Mouse (Mus musculus): Measurements from ENCODE around the gene Pafah2. TPM values are rescaled to one million over a fixed set of nuclear protein-coding genes. Genes with fewer than 3 reads are reported as not detected.

The Pafah2 gene
- polyA plus RNA-seq, 1 experiment from 2014 or later = 8.8 TPM

DNA sequence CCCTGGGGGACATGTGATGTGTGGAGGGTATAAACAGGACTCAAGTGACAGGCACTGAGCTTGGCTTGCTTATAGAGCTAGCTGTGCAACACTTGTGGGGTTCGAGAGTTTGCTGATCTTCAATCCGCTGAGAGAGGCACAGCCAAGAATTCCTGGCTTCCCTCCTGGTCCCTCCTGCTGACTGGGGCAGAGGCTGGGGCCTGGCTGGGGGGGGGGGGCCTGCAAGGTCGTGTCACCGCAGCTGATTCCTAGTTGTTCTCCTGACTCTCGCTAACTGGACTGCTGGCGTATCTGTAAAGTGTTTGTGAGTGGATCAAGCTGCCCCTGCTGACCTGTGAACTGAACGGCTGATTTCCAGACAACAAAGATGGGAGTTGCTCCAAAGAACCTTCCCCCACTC lies 47.5 kb downstream of the Pafah2 start:
- Histone ChIP-seq H3K4me2 (ENCODE audit: low read length) (no peak overlapping the region), H3K27ac (ENCODE audit: low read length) (no peak overlapping the region; the same call in 1 of the 2 replicates), H3K9ac (ENCODE audit: low read depth, low read length) (no peak overlapping the region), H3K27me3 (ENCODE audit: control insufficient read depth, insufficient read depth, low read depth, low read length) (no peaks in the 10 kb centered on the region), H3K9me3 (replicated peaks; ENCODE audit: control insufficient read depth, low read length, poor library complexity, severe bottlenecking) (no peaks in the 10 kb centered on the region), H3K4me3 (ENCODE audit: low read depth, low read length) (no peak overlapping the region), H3K36me3 (ENCODE audit: control insufficient read depth, insufficient read depth, low read length) (no peaks in the 10 kb centered on the region), H3K4me1 (ENCODE audit: control insufficient read depth, insufficient read depth, low read length) (peaks cover 19% of the 10 kb centered on the region)
- WGBS = 40% methylated on average over 7 of the region's 7 CpGs
- no peak for ATAC-seq

DNA sequence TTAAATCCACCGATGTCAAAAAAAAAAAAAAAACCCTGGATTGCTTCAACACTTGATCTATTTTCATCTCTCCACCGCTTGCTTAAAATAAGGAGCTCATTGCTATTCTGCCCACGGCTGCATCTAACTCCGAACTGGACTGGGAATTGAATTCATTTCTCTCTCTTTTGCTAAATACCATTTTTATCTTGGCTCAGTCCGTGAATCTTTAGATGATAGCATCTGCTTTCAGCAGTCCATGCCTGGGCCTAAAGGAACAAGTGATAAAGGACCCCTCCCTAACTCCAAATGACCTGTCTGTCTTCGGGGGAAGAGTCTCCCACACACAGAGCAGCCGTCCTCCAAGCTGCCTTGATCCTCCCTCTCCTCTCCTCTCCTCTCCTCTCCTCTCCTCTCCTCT lies 48.8 kb downstream of the Pafah2 start:
- no peaks in the 10 kb centered on the region for H3K27me3 ChIP-seq (ENCODE audit: control insufficient read depth, insufficient read depth, low read depth, low read length)
- no peak overlapping the region for H3K4me3 ChIP-seq (ENCODE audit: low read depth, low read length)
- peak overlapping the region; percentile 81 for H3K27ac ChIP-seq (ENCODE audit: low read length)
- ATAC-seq = no peak
- H3K9ac ChIP-seq (ENCODE audit: low read depth, low read length) = no peak overlapping the region
- WGBS = 22% methylated on average over 7 of the region's 7 CpGs
- H3K4me2 ChIP-seq (ENCODE audit: low read length) = no peak overlapping the region
- peaks cover 33% of the 10 kb centered on the region for H3K4me1 ChIP-seq (ENCODE audit: control insufficient read depth, insufficient read depth, low read length)
- no peaks in the 10 kb centered on the region for H3K9me3 ChIP-seq (replicated peaks; ENCODE audit: control insufficient read depth, low read length, poor library complexity, severe bottlenecking)
- no peaks in the 10 kb centered on the region for H3K36me3 ChIP-seq (ENCODE audit: control insufficient read depth, insufficient read depth, low read length)

DNA sequence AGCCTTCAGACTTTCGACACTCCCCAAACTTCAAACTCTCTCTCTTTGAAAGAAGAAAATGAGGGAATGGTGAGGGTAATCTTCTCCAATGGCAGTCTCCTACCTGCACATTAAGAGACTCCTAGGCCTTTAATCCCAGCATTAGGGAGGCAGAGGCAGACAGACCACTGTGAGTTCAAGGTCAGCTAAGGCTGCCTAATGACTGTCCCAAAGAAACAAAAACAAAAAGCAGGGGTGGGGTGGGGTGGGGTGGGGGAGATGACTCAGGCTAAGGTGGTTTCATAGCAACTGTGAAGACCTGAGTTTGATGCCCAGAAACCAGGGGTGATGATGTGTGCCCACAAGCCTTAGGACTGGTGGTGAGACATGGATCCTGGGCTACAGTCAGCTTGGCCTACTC lies 49.4 kb downstream of the Pafah2 start:
- no peaks in the 10 kb centered on the region for H3K9me3 ChIP-seq (replicated peaks; ENCODE audit: control insufficient read depth, low read length, poor library complexity, severe bottlenecking)
- H3K27ac ChIP-seq (ENCODE audit: low read length) = peak overlapping the region; percentile 81
- no peak overlapping the region for H3K4me2 ChIP-seq (ENCODE audit: low read length)
- no peaks in the 10 kb centered on the region for H3K27me3 ChIP-seq (ENCODE audit: control insufficient read depth, insufficient read depth, low read depth, low read length)
- H3K9ac ChIP-seq (ENCODE audit: low read depth, low read length) = no peak overlapping the region
- peaks cover 38% of the 10 kb centered on the region for H3K4me1 ChIP-seq (ENCODE audit: control insufficient read depth, insufficient read depth, low read length)
- no peaks in the 10 kb centered on the region for H3K36me3 ChIP-seq (ENCODE audit: control insufficient read depth, insufficient read depth, low read length)
- H3K4me3 ChIP-seq (ENCODE audit: low read depth, low read length) = no peak overlapping the region
- no peak for ATAC-seq
- 69% methylated on average over 1 of the region's 1 CpGs for WGBS

DNA sequence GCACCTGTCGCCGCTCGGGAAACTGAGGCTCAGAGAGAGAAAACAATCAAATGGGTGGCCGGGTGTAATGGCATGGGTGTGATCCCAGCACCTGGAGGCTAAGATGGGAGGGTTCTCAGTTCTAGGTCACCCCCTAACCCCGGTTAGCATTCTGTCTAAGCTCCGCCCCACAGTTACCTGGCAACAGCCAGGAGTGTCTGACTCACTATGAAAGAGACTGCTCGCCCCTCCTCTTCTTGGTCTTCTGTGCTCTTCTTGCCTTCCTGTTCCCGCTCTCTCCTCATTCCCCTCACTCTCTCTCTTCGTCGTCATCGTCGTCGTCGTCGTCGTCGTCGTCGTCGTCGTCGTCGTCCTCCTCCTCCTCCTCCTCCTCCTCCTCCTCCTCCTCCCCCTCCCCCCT lies 51.8 kb downstream of the Pafah2 start:
- Histone ChIP-seq H3K4me3 (ENCODE audit: low read depth, low read length) (no peak overlapping the region), H3K4me2 (ENCODE audit: low read length) (no peak overlapping the region), H3K27me3 (ENCODE audit: control insufficient read depth, insufficient read depth, low read depth, low read length) (no peaks in the 10 kb centered on the region), H3K9me3 (replicated peaks; ENCODE audit: control insufficient read depth, low read length, poor library complexity, severe bottlenecking) (no peaks in the 10 kb centered on the region), H3K4me1 (ENCODE audit: control insufficient read depth, insufficient read depth, low read length) (peaks cover 54% of the 10 kb centered on the region), H3K27ac (ENCODE audit: low read length) (0 out of 2 replicates have a peak overlapping the region, but pooled peaks have one; percentile 36), H3K36me3 (ENCODE audit: control insufficient read depth, insufficient read depth, low read length) (no peaks in the 10 kb centered on the region), H3K9ac (ENCODE audit: low read depth, low read length) (no peak overlapping the region)
- no peak for ATAC-seq
- WGBS = 52% methylated on average over 23 of the region's 23 CpGs

DNA sequence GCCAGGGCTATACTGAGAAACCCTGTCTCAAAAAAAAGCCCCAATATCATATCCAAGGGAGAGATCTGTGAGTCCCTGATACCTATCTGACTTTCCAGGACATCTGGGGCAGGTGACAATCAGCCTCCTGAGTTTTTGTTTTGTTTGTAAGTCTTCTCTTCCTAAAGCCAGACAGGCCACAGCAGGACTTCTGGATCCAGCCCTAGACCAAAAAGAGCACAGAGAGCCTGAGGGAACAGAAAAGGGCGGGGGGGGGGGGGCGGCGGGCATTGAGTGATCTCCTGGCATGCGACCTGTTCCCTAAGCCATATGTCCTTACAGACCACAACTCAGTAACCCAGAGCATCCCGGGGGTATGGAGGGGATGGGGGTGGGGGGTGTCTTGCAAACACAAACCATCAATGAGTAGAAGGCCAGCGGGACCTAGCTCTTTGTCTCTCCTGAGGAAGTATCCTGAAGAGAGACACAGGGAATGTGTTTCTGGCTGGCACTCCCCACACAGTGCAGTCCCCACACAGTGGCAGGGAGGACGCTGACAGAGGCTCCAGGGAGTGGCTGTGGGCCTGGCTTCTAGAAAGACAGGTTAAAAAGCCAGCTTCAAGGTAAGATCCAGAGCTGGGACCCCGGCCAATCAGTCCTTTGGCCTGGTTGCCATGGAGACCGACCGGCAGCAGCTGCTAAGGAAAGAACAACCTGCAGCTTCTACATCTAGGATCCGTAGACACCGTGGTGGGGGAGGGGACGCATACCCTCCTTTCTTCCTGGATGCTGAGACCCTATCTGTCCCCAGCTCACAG lies 53.7 kb downstream of the Pafah2 start:
- H3K9ac ChIP-seq (ENCODE audit: low read depth, low read length) = peak overlapping the region; percentile 65
- peaks cover 60% of the 10 kb centered on the region for H3K4me1 ChIP-seq (ENCODE audit: control insufficient read depth, insufficient read depth, low read length)
- H3K36me3 ChIP-seq (ENCODE audit: control insufficient read depth, insufficient read depth, low read length) = no peaks in the 10 kb centered on the region
- peak; percentile 76 for ATAC-seq
- peak overlapping the region; percentile 98 for H3K27ac ChIP-seq (ENCODE audit: low read length)
- no peaks in the 10 kb centered on the region for H3K9me3 ChIP-seq (replicated peaks; ENCODE audit: control insufficient read depth, low read length, poor library complexity, severe bottlenecking)
- H3K4me3 ChIP-seq (ENCODE audit: low read depth, low read length) = no peak overlapping the region
- 11% methylated on average over 13 of the region's 13 CpGs for WGBS
- H3K4me2 ChIP-seq (ENCODE audit: low read length) = peak overlapping the region; percentile 42
- H3K27me3 ChIP-seq (ENCODE audit: control insufficient read depth, insufficient read depth, low read depth, low read length) = no peaks in the 10 kb centered on the region

DNA sequence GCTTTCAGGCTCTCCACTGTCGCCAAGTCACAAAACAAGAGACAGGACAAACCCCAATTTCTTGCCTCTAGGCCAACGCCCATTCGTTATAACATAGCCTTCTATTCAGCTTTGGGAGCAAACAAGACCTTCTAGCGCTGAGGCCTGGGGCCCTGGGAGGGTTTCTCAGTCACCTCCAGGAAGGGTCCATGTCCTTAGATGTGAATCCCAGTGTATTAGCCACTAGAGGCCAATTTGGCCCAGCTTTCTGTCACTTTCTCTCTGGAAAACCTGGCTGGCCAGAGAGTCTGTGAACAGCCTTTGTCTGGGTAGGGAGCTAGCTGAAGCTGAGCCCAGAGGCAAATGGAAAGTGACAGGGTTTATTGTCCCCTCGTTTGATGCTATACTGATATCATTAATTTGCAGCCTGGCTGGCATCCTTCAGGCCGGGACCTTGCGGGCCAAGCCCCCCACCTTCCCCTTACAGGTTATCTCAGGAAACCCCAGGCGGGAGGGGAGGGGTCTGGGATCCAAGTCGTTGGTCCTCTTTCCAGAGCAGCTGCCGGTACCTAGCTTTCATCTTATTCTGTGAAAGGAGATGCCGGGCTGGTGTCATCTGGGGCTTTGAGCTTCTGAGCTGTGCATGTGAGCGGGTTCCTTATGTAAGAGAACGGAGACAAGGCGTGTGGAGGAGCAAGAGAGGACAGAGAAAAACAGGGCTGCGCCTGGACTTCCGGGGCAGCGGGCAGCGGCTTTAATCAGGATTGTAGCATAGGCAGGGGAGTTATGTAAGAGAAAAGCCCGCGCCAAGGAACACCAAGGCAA lies 54.5 kb downstream of the Pafah2 start:
- Histone ChIP-seq H3K36me3 (ENCODE audit: control insufficient read depth, insufficient read depth, low read length) (no peaks in the 10 kb centered on the region), H3K4me3 (ENCODE audit: low read depth, low read length) (no peak overlapping the region), H3K4me2 (ENCODE audit: low read length) (peak overlapping the region; percentile 42), H3K9ac (ENCODE audit: low read depth, low read length) (peak overlapping the region; percentile 65), H3K4me1 (ENCODE audit: control insufficient read depth, insufficient read depth, low read length) (peaks cover 53% of the 10 kb centered on the region), H3K27ac (ENCODE audit: low read length) (peak overlapping the region; percentile 98), H3K9me3 (replicated peaks; ENCODE audit: control insufficient read depth, low read length, poor library complexity, severe bottlenecking) (no peaks in the 10 kb centered on the region), H3K27me3 (ENCODE audit: control insufficient read depth, insufficient read depth, low read depth, low read length) (no peaks in the 10 kb centered on the region)
- 8% methylated on average over 20 of the region's 20 CpGs for WGBS
- ATAC-seq = peak; percentile 46; the same call in 1 of the 2 replicates

DNA sequence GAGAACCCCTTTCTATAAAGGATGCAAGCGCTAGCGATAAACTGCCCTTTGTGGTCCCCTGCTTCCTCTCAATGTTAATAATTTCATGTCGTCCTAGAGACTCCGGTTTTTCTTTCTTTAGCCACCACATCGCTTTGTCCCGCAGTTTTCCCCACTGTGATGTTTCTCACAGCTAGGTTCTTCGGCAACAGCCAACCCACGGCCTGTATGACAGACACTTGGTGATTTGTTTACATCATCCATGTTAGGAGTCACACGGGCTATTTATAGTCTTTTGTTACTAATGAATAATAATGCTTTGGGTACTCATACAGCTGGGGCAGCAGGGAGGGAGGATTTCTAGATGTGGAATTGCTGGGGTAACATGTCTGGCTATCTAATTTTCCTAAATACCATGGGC lies 55.4 kb downstream of the Pafah2 start:
- ATAC-seq = no peak
- no peaks in the 10 kb centered on the region for H3K9me3 ChIP-seq (replicated peaks; ENCODE audit: control insufficient read depth, low read length, poor library complexity, severe bottlenecking)
- peaks cover 48% of the 10 kb centered on the region for H3K4me1 ChIP-seq (ENCODE audit: control insufficient read depth, insufficient read depth, low read length)
- no peak overlapping the region for H3K9ac ChIP-seq (ENCODE audit: low read depth, low read length)
- H3K4me2 ChIP-seq (ENCODE audit: low read length) = no peak overlapping the region
- no peaks in the 10 kb centered on the region for H3K27me3 ChIP-seq (ENCODE audit: control insufficient read depth, insufficient read depth, low read depth, low read length)
- peak overlapping the region; percentile 98 for H3K27ac ChIP-seq (ENCODE audit: low read length)
- H3K4me3 ChIP-seq (ENCODE audit: low read depth, low read length) = no peak overlapping the region
- 45% methylated on average over 9 of the region's 9 CpGs for WGBS
- H3K36me3 ChIP-seq (ENCODE audit: control insufficient read depth, insufficient read depth, low read length) = no peaks in the 10 kb centered on the region

DNA sequence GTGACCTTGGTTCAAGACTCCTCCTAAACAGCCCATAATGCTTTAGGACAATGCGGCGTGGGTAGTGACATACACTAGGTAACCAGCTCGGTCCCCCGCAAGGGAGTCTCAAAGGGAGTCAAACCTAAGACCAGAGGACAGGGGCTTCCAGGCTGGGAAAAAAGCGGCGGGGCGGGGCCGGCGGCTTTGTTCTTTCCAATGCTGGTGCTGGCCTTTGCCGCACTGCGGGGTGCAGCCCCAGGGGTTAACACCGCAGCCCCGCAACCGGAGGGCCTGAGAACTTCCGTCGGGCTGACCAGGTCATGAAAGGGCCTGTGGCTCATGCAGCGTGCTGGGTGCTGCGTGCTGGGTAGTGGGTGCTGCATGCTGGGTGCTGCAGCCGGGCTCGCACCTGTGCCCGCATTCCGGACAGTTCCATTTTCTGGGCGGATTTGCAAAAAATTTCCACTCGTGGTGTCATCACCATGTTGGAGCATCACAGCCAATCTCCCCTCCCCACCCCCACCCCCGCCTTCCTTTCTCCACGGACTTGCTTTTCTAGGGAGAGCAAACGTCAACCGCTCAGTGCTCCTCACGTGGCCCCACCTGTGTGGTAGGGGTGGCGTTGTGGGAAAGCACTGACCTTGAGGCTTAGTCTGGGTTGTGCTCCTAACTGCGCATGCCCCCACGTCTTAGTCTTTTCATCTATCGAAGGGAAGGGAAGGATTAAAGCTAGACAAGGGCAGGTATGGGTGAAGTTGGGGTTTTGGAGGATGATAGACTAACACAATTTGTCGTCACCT lies 57.7 kb downstream of the Pafah2 start:
- peak overlapping the region; percentile 48; the same call in 1 of the 2 replicates for H3K9ac ChIP-seq (ENCODE audit: low read depth, low read length)
- peaks cover 41% of the 10 kb centered on the region for H3K4me1 ChIP-seq (ENCODE audit: control insufficient read depth, insufficient read depth, low read length)
- ATAC-seq = no peak
- no peak overlapping the region for H3K4me3 ChIP-seq (ENCODE audit: low read depth, low read length)
- H3K36me3 ChIP-seq (ENCODE audit: control insufficient read depth, insufficient read depth, low read length) = no peaks in the 10 kb centered on the region
- no peak overlapping the region for H3K27ac ChIP-seq (ENCODE audit: low read length)
- peak overlapping the region; percentile 36 for H3K4me2 ChIP-seq (ENCODE audit: low read length)
- H3K27me3 ChIP-seq (ENCODE audit: control insufficient read depth, insufficient read depth, low read depth, low read length) = no peaks in the 10 kb centered on the region
- H3K9me3 ChIP-seq (replicated peaks; ENCODE audit: control insufficient read depth, low read length, poor library complexity, severe bottlenecking) = no peaks in the 10 kb centered on the region
- 27% methylated on average over 34 of the region's 34 CpGs for WGBS
